Mouse (Mus musculus): ENCODE data around the gene Uckl1. TPM values are rescaled to one million over a fixed set of nuclear protein-coding genes. Genes with fewer than 3 reads are reported as not detected.

Uckl1 gene
- polyA plus RNA-seq, 1 experiment from 2014 or later, result 49.1 TPM

- peaks cover 19% of the 10 kb centered on the region for H3K4me1 ChIP-seq (replicated peaks; ENCODE audit: control insufficient read depth, insufficient read depth, low read length)
- H3K9ac ChIP-seq (ENCODE audit: low read length), result peak overlapping the region; percentile 92
- H3K27me3 ChIP-seq (ENCODE audit: control insufficient read depth, insufficient read depth, low read depth, low read length), result no peaks in the 10 kb centered on the region
- peak overlapping the region; percentile 81 for H3K4me2 ChIP-seq (ENCODE audit: low read depth, low read length)
- H3K36me3 ChIP-seq (ENCODE audit: control insufficient read depth, insufficient read depth, low read length), result peaks cover 30% of the 10 kb centered on the region
- WGBS, result 61% methylated on average over 3 of the region's 3 CpGs
- peak overlapping the region; percentile 81 for H3K4me3 ChIP-seq (ENCODE audit: low read length)
- peak overlapping the region; percentile 99 for H3K27ac ChIP-seq (ENCODE audit: low read length)
- ATAC-seq (ENCODE audit: low read depth), result no peak
- H3K9me3 ChIP-seq (ENCODE audit: control insufficient read depth, low read length), result no peaks in the 10 kb centered on the region
Measured at GRCm38 (mm10) chr2:181519201-181519600, 65.5 kb downstream of the Uckl1 start.

Small RNA genes lying within 50 kb of the gene (microRNA-seq; reads per million reads assigned to microRNA genes)
- not detected for gene Mir7006

Other genes starting within 250 kb of the Uckl1 start
- 39.2 and 39.4 TPM in 2 replicates for gene Zgpat, start 220.0 kb downstream of the Uckl1 start, polyA plus RNA-seq (2015; fragmentation: Nextera tagmentation; extraction: Ambion mirVana)
- gene Arfrp1, start 219.5 kb downstream of the Uckl1 start, polyA plus RNA-seq (2015; fragmentation: Nextera tagmentation; extraction: Ambion mirVana), result 60.8 and 62.0 TPM in 2 replicates
- 20.7 and 24.0 TPM in 2 replicates for gene Lime1, start 204.8 kb downstream of the Uckl1 start, polyA plus RNA-seq (2015; fragmentation: Nextera tagmentation; extraction: Ambion mirVana)
- gene Zbtb46, start 125.5 kb downstream of the Uckl1 start, polyA plus RNA-seq (2015; fragmentation: Nextera tagmentation; extraction: Ambion mirVana), result 15.2 and 15.4 TPM in 2 replicates
- 0.14 and 0.35 TPM in 2 replicates for gene Abhd16b, start 91.7 kb downstream of the Uckl1 start, polyA plus RNA-seq (2015; fragmentation: Nextera tagmentation; extraction: Ambion mirVana)
- gene Tpd52l2, start 87.8 kb downstream of the Uckl1 start, polyA plus RNA-seq (2015; fragmentation: Nextera tagmentation; extraction: Ambion mirVana), result 167 and 169 TPM in 2 replicates
- gene Dnajc5, start 64.4 kb downstream of the Uckl1 start, polyA plus RNA-seq (2015; fragmentation: Nextera tagmentation; extraction: Ambion mirVana), result 82.0 and 82.1 TPM in 2 replicates
- 59.1 and 59.3 TPM in 2 replicates for gene Prpf6, start 7.0 kb upstream of the Uckl1 start, polyA plus RNA-seq (2015; fragmentation: Nextera tagmentation; extraction: Ambion mirVana)
- 34.9 and 37.2 TPM in 2 replicates for gene Zfp512b, start 7.9 kb upstream of the Uckl1 start, polyA plus RNA-seq (2015; fragmentation: Nextera tagmentation; extraction: Ambion mirVana)
- 30.1 and 31.0 TPM in 2 replicates for gene Samd10, start 14.3 kb upstream of the Uckl1 start, polyA plus RNA-seq (2015; fragmentation: Nextera tagmentation; extraction: Ambion mirVana)
- gene Gm29797, start 72.1 kb upstream of the Uckl1 start, polyA plus RNA-seq (2015; fragmentation: Nextera tagmentation; extraction: Ambion mirVana), result 0.21 and 0.49 TPM in 2 replicates
- 84.1 and 84.8 TPM in 2 replicates for gene Sox18, start 86.7 kb upstream of the Uckl1 start, polyA plus RNA-seq (2015; fragmentation: Nextera tagmentation; extraction: Ambion mirVana)
- 19.3 and 19.7 TPM in 2 replicates for gene Tcea2, start 95.4 kb upstream of the Uckl1 start, polyA plus RNA-seq (2015; fragmentation: Nextera tagmentation; extraction: Ambion mirVana)
- 59.8 and 63.4 TPM in 2 replicates for gene Rgs19, start 109.1 kb upstream of the Uckl1 start, polyA plus RNA-seq (2015; fragmentation: Nextera tagmentation; extraction: Ambion mirVana)
- not detected in 2 replicates for gene Lkaaear1, start 113.5 kb upstream of the Uckl1 start, polyA plus RNA-seq (2015; fragmentation: Nextera tagmentation; extraction: Ambion mirVana)
- gene Oprl1, start 130.1 kb upstream of the Uckl1 start, polyA plus RNA-seq (2015; fragmentation: Nextera tagmentation; extraction: Ambion mirVana), result 0.43 and 0.72 TPM in 2 replicates
- 0.06 and 0.10 TPM in 2 replicates for gene Myt1, start 178.4 kb upstream of the Uckl1 start, polyA plus RNA-seq (2015; fragmentation: Nextera tagmentation; extraction: Ambion mirVana)